Mouse (Mus musculus): ENCODE data around the gene Cap1. TPM values are rescaled to one million over a fixed set of nuclear protein-coding genes. Genes with fewer than 3 reads are reported as not detected.

The Cap1 gene
- 78.7 TPM for polyA plus RNA-seq (2014; fragmentation: Illumina TruSeq; extraction: RNeasy Lipid Tissue Mini Kit (QIAGEN cat#74804); ENCODE audit: low replicate concordance)

DNA sequence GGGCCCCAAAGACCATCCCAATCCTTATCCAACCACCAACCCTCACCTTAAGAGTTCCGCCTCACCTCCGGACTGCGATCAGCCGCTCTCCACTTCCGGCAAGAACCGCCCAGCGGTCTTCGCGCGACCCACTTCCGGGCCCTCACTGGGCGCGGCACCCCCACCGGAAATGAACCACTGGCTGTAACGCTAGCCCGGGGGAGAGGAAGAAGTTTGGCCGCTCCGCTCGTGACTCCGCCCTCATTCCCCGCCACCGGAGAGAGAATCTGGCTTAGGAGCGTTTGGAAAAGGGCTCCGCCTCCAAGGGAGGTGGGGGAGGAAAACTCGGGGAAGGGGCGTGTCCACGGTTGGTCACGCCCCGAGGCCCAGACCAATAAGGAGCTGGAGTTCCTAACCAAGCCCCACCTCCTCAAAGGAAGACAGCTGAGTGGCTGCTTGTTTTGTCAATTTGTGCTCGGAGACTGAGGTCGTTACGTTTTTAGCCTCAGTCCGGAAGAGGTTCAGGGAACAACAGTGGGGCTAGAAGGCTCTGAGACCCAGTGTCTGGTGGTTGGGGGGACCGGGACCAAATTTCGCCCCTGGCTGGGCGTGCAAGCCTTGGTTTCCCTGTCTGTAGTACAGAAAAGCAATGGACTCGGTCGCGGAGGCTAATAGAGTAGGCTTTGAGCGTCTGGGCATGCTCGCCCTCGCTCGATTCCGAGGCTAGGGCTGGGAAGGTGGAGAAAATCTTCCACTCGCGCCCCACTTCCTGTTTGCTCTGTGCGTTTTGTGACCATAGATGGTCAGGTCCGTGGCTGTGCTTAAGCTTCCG lies at the start of gene Cap1:
Gene Cap1 (minus strand): TSS at position 289 of the 811 bp plus-strand sequence.

DNA sequence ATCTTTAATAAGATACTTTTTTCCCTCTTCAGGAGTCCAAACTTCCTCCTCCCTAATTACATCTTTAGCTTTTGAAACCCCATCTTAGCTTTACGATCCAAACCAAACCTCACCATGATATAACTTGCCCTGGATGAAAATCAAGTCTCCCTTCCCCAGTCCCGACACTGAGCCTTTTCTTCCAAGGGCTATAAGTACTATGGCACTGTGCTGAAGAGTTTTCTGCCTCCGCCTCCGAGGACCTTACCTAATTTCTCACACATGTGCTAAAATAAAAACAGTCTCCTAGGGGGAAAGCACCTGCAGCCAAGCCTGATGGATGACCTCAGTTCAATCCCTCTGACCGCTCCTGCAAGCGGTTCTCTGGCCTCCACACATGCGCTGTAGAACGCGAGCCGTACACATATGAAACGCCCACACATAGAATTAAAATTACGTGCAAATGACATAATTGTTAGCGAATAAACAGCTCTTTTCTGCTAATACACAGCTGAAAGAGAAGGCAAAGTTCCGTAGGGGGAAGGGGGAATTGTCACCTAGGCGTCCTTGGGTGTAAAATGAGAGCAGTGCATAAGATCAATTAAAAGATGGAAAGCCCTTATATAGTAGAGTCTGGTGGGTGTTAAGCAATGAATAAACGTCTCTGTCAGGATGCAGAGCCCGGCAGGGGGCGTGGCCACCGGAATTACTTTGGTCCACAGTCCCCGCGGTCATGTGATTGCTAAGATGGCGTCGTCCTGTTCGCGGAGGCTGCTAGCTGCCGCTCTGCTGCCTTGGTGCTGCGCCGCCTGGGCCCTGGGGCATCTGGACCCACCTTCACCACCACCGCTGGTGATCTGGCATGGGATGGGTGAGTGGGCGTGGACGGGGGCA lies 50.1 kb downstream of the Cap1 start, which contains the start of gene Ppt1:
Gene Ppt1 (plus strand): TSS at position 713 of the 873 bp plus-strand sequence.

Other genes with a start within 250 kb of the Cap1 start
- not detected for gene 9530002B09Rik, start 196.8 kb downstream of the Cap1 start, polyA plus RNA-seq (2014; fragmentation: Illumina TruSeq; extraction: RNeasy Lipid Tissue Mini Kit (QIAGEN cat#74804); ENCODE audit: low replicate concordance)
- 144 TPM for gene Ppt1, start 49.8 kb downstream of the Cap1 start, polyA plus RNA-seq (2014; fragmentation: Illumina TruSeq; extraction: RNeasy Lipid Tissue Mini Kit (QIAGEN cat#74804); ENCODE audit: low replicate concordance)
- gene Mfsd2a, start 75.1 kb upstream of the Cap1 start, polyA plus RNA-seq (2014; fragmentation: Illumina TruSeq; extraction: RNeasy Lipid Tissue Mini Kit (QIAGEN cat#74804); ENCODE audit: low replicate concordance): 1.7 TPM
- 2.2 TPM for gene Mycl, start 109.6 kb upstream of the Cap1 start, polyA plus RNA-seq (2014; fragmentation: Illumina TruSeq; extraction: RNeasy Lipid Tissue Mini Kit (QIAGEN cat#74804); ENCODE audit: low replicate concordance)
- 10.4 TPM for gene Trit1, start 130.5 kb upstream of the Cap1 start, polyA plus RNA-seq (2014; fragmentation: Illumina TruSeq; extraction: RNeasy Lipid Tissue Mini Kit (QIAGEN cat#74804); ENCODE audit: low replicate concordance)
- gene Bmp8b, start 219.1 kb upstream of the Cap1 start, polyA plus RNA-seq (2014; fragmentation: Illumina TruSeq; extraction: RNeasy Lipid Tissue Mini Kit (QIAGEN cat#74804); ENCODE audit: low replicate concordance): 1.4 TPM
- not detected for gene Oxct2b, start 230.2 kb upstream of the Cap1 start, polyA plus RNA-seq (2014; fragmentation: Illumina TruSeq; extraction: RNeasy Lipid Tissue Mini Kit (QIAGEN cat#74804); ENCODE audit: low replicate concordance)

Measured in small intestine, adult 10 weeks (tissue).